Mouse (Mus musculus) ES-E14 (cell line): Measurements from ENCODE around the gene Scand1. TPM values are rescaled to one million over a fixed set of nuclear protein-coding genes. Genes with fewer than 3 reads are reported as not detected.

Source experiments
- DNase-seq: peaks from one replicate; pipeline ENCODE4 v3.0.0-alpha.2; 2013; ENCODE audit warnings: low read depth, low spot score
- H3K27ac ChIP-seq: 2 replicates; pipeline ENCODE4 v1.5.1; 2012; ENCODE audit warnings: low read depth, mild to moderate bottlenecking, low read length, moderate library complexity, mixed read lengths; ENCODE audit not compliant: poor library complexity, insufficient read depth, severe bottlenecking
- H3K36me3 ChIP-seq: 2 replicates; pipeline ENCODE4 v1.6.1; 2012; ENCODE audit warnings: mild to moderate bottlenecking, low read length, moderate library complexity, mixed read lengths; ENCODE audit not compliant: control insufficient read depth, poor library complexity, insufficient read depth, severe bottlenecking
- H3K4me1 ChIP-seq, 2 experiments: fragments of 150-350 bp in 1 of 2; sonication (generic) in 1 of 2; 2 replicates each; pipeline ENCODE4 v1.6.1; 2012; ENCODE audit warnings: low read length in 2 of 2, mild to moderate bottlenecking in 1 of 2, mixed read lengths in 1 of 2; ENCODE audit not compliant: control insufficient read depth in 2 of 2, insufficient read depth in 2 of 2, poor library complexity in 1 of 2
- H3K4me3 ChIP-seq, 2 experiments: fragments of 150-350 bp in 1 of 2; sonication (generic) in 1 of 2; 2 replicates each; pipeline ENCODE4 v1.5.1; 2012; ENCODE audit warnings: low read length in 2 of 2, low read depth in 1 of 2, mild to moderate bottlenecking in 1 of 2, mixed read lengths in 1 of 2; ENCODE audit not compliant: insufficient read depth in 1 of 2, poor library complexity in 1 of 2, severe bottlenecking in 1 of 2
- H3K9ac ChIP-seq: 2 replicates; pipeline ENCODE4 v1.6.1; 2012; ENCODE audit warnings: low read depth, mild to moderate bottlenecking, low read length, mixed read lengths; ENCODE audit not compliant: poor library complexity, insufficient read depth, severe bottlenecking
- H3K9me3 ChIP-seq: fragments of 150-350 bp; sonication (generic); 2 replicates; pipeline ENCODE4 v1.6.1; 2012; ENCODE audit warnings: low read depth, mild to moderate bottlenecking, low read length; ENCODE audit not compliant: control insufficient read depth, insufficient read depth
- CHD2 ChIP-seq: IDR thresholded peaks from 2 replicates; pipeline ENCODE4 v1.6.1; 2014; ENCODE audit warnings: mild to moderate bottlenecking, low read depth, low read length, inconsistent platforms
- HCFC1 ChIP-seq: IDR thresholded peaks from 2 replicates; pipeline ENCODE4 v1.6.1; 2012; ENCODE audit warnings: low read length, inconsistent platforms, borderline replicate concordance; ENCODE audit not compliant: insufficient read depth
- MAFK ChIP-seq: IDR thresholded peaks from 2 replicates; pipeline ENCODE4 v1.6.1; 2014; ENCODE audit warnings: mild to moderate bottlenecking, low read depth, low read length, inconsistent platforms; ENCODE audit not compliant: insufficient read depth
- ZC3H11A ChIP-seq: IDR thresholded peaks from 2 replicates; pipeline ENCODE4 v1.6.1; 2012; ENCODE audit warnings: low read depth, mild to moderate bottlenecking, inconsistent platforms, low read length, borderline replicate concordance
- ZNF384 ChIP-seq: IDR thresholded peaks from 2 replicates; pipeline ENCODE4 v1.6.1; 2012; ENCODE audit warnings: low read depth, low read length, inconsistent platforms
- in situ Hi-C, 2 experiments: fragments of 600-800 bp; cut with MboI; formaldehyde crosslinking; loops; one replicate each; pipeline ENCODE4 v1.15.1; 2025; ENCODE audit warnings: low sequenced_read_pairs in 2 of 2, inconsistent platforms in 1 of 2; ENCODE audit not compliant: unreplicated experiment in 2 of 2
- total RNA-seq: library from RNA; depleted of rRNA; stranded (reverse); fragments of 300-350 nt; gene quantifications from 2 replicates; pipeline ENCODE4 v1.2.3, GENCODE M21; 2012

Gene Scand1
- total RNA-seq, 1 experiment: 26.0 TPM

- Histone ChIP-seq H3K9ac (no peak overlapping the region), H3K27ac (no peak overlapping the region), H3K36me3 (peaks cover 11% of the 10 kb centered on the region; the same call in 1 of the 2 replicates), H3K4me1 (0 out of 4 replicates have a peak, but pooled peaks cover 0 to 2% of the 10 kb centered on the region in 2 experiments), H3K9me3 (no peaks in the 10 kb centered on the region), H3K4me3 (no peak overlapping the region)
- TF ChIP-seq CHD2: no peak
- no peak for TF ChIP-seq ZC3H11A
- no peak for TF ChIP-seq ZNF384
- no peak for TF ChIP-seq MAFK
- TF ChIP-seq HCFC1: no peak
- in situ Hi-C loops: no loop called here
- no peak for DNase-seq
Observed at GRCm38 (mm10) chr2:156310945-156311344, 1.6 kb downstream of the Scand1 start.

DNA sequence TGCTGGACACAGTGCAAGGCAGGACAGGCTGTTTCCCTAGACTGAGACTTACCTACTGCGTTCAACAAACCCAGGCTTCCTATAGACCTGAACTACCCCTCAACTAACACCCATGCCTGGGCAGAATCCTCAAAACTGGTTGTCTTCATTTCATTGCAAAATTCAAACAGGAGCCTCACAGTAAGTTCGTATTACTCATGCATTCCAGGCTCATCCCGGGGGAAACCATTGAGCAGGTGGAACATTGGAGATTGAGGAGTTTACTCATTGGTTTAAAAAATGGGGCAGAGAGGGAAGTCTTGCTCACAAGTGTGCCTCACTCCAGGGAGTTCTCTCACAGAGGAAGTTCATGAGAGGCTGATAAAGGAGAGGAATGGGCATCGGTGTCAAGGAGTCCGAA, 2.0 kb downstream of the Scand1 start:
- in situ Hi-C loops: no loop called here
- H3K4me1 ChIP-seq: 0 out of 4 replicates have a peak, but pooled peaks cover 0 to 2% of the 10 kb centered on the region in 2 experiments
- H3K9me3 ChIP-seq: no peaks in the 10 kb centered on the region
- H3K36me3 ChIP-seq: peaks cover 14% of the 10 kb centered on the region; the same call in 1 of the 2 replicates
- TF ChIP-seq ZC3H11A (no peak), MAFK (no peak), HCFC1 (no peak), ZNF384 (no peak), CHD2 (no peak)
- no peak for DNase-seq
- H3K4me3 ChIP-seq: no peak overlapping the region
- no peak overlapping the region for H3K9ac ChIP-seq
- H3K27ac ChIP-seq: no peak overlapping the region

GRCm38 (mm10) chr2:156309948-156310347, 2.6 kb downstream of the Scand1 start:
- Histone ChIP-seq H3K36me3 (peaks cover 16% of the 10 kb centered on the region), H3K4me1 (0 out of 4 replicates have a peak, but pooled peaks cover 0 to 2% of the 10 kb centered on the region in 2 experiments), H3K27ac (no peak overlapping the region), H3K4me3 (no peak overlapping the region), H3K9ac (no peak overlapping the region), H3K9me3 (no peaks in the 10 kb centered on the region)
- DNase-seq: no peak
- no peak for TF ChIP-seq MAFK
- no peak for TF ChIP-seq ZNF384
- no peak for TF ChIP-seq ZC3H11A
- no peak for TF ChIP-seq HCFC1
- no peak for TF ChIP-seq CHD2
- in situ Hi-C loops: no loop called here

DNA sequence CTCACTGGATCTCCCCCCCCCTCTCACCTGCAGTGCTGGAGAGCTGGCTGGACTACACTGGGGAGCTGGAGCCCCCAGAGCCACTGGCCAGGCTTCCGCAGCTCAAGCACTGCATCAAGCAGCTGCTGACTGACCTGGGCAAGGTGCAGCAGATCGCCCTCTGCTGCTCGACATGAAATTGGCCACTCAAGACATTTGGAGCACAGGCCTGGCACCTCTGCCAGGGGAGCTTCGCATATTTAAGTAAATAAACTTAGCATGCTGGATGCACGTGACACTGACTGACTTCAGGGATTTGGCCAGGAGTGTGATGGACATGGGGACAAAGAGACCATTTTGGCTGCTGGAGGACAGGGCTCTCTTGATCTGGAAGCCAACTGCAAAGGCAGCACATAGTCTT, 5.2 kb downstream of the Scand1 start:
- DNase-seq: no peak
- peaks cover 34% of the 10 kb centered on the region for H3K36me3 ChIP-seq

DNA sequence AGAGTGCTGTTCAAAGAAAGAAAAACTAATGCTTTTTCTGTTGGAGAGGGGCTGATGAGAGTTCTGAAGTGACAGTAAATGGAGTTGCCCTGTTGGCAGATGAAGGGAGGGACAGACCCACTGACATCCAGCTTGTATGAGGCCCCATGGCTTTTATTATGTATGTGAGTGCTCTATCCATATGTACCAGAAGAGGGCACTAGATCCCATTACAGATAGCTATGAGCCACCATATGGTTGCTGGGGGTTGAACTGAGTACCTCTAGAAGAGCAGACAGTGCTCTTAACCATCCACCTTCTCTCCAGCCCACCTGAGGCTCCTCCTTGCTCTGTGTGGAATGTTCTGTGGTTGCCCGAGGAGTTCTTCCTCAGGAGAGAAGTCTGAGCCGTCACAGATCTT, 6.7 kb downstream of the Scand1 start:
- in situ Hi-C loops: no loop called here
- DNase-seq: no peak
- Histone ChIP-seq H3K4me1 (no peaks in the 10 kb centered on the region), H3K4me3 (no peak overlapping the region), H3K36me3 (peaks cover 38% of the 10 kb centered on the region), H3K9me3 (no peaks in the 10 kb centered on the region), H3K9ac (no peak overlapping the region), H3K27ac (no peak overlapping the region)
- TF ChIP-seq ZC3H11A (no peak), CHD2 (no peak), ZNF384 (no peak), MAFK (no peak), HCFC1 (no peak)

More for the DNA sequence above, 5.2 kb downstream of the Scand1 start:
- Histone ChIP-seq H3K9ac (no peak overlapping the region), H3K9me3 (no peaks in the 10 kb centered on the region), H3K4me3 (no peak overlapping the region), H3K27ac (no peak overlapping the region), H3K4me1 (no peaks in the 10 kb centered on the region)
- TF ChIP-seq HCFC1 (no peak), ZC3H11A (no peak), ZNF384 (no peak), MAFK (no peak)
- in situ Hi-C loops: no loop called here
